Mouse (Mus musculus) brain, embryonic 14.5 days (tissue): ENCODE results near the gene Smarca2.

Source experiments
- CTCF ChIP-seq: fragments of 200-500 bp; IDR thresholded peaks from 2 replicates; pipeline ENCODE4 v1.5.1; 2012; ENCODE audit warnings: inconsistent platforms, mild to moderate bottlenecking, moderate library complexity, borderline replicate concordance; ENCODE audit not compliant: insufficient read depth, insufficient read length; ENCODE audit errors: extremely low read depth
- POLR2A ChIP-seq: fragments of 200-500 bp; IDR thresholded peaks from 2 replicates; pipeline ENCODE4 v1.6.1; 2012; ENCODE audit warnings: mild to moderate bottlenecking, inconsistent platforms, borderline replicate concordance; ENCODE audit not compliant: poor library complexity, insufficient read depth, insufficient read length, severe bottlenecking; ENCODE audit errors: extremely low read depth

DNA sequence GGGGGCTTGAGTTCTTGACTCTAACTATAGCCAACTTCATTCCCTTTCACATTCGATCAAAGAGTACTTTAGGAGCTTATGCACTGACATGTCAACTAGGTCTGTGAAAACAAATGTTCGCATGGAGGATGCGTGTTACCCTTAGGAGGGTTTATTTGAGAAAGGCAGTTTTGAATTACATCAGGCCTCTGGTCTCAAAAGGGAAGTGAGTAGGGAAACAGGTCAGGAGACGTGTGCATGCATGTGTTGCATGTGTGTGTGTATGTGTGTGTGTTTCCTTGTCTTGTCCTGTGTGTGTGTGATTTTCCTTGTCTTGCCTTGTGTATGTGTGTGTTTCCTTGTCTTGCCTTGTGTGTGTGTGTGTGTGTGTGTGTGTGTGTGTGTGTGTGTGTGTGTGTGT is 39.1 kb downstream of the Smarca2 start:
- TF ChIP-seq CTCF (no peak), POLR2A (no peak)
